Mouse (Mus musculus): ENCODE results near the gene Mndal. TPM values are rescaled to one million over a fixed set of nuclear protein-coding genes. Genes with fewer than 3 reads are reported as not detected.
"Not testable (repeated sequence)": the region's sequence is repeated elsewhere in the genome, so short reads cannot be mapped to it uniquely, and the experiment has no call there.

The Mndal gene
- polyA plus RNA-seq, 1 experiment from 2014 or later = 15.9 TPM

GRCm38 (mm10) chr1:173911808-173912464 lies 30.4 kb downstream of the Mndal start:
- no peak for ATAC-seq (replicated peaks; ENCODE audit: low FRiP score, low read depth)
- DNase-seq (ENCODE audit: low spot score) = no peak

GRCm38 (mm10) chr1:173908390-173908789 lies 33.9 kb downstream of the Mndal start:
- not testable (repeated sequence) for H3K27ac ChIP-seq; H3K9ac ChIP-seq (ENCODE audit: low read depth, low read length); H3K4me3 ChIP-seq (replicated peaks; ENCODE audit: low read depth, low read length); DNase-seq (ENCODE audit: low spot score); H3K27me3 ChIP-seq (ENCODE audit: insufficient read depth, low read length); H3K4me2 ChIP-seq (ENCODE audit: low read length); ATAC-seq (replicated peaks; ENCODE audit: low FRiP score, low read depth); H3K36me3 ChIP-seq (ENCODE audit: insufficient read depth, low read length); H3K9me3 ChIP-seq (replicated peaks; ENCODE audit: low read length); H3K4me1 ChIP-seq (replicated peaks; ENCODE audit: insufficient read depth, low read length)

More at GRCm38 (mm10) chr1:173911808-173912464, 30.4 kb downstream of the Mndal start:
- WGBS = 85% methylated on average over 2 of the region's 2 CpGs
- H3K9ac ChIP-seq (ENCODE audit: low read depth, low read length) = no peak overlapping the region
- H3K9me3 ChIP-seq (replicated peaks; ENCODE audit: low read length) = no peaks in the 10 kb centered on the region
- no peak overlapping the region for H3K27ac ChIP-seq
- no peaks in the 10 kb centered on the region for H3K4me1 ChIP-seq (replicated peaks; ENCODE audit: insufficient read depth, low read length)
- H3K36me3 ChIP-seq (ENCODE audit: insufficient read depth, low read length) = no peaks in the 10 kb centered on the region
- H3K27me3 ChIP-seq (ENCODE audit: insufficient read depth, low read length) = no peaks in the 10 kb centered on the region
- H3K4me3 ChIP-seq (replicated peaks; ENCODE audit: low read depth, low read length) = no peak overlapping the region
- H3K4me2 ChIP-seq (ENCODE audit: low read length) = no peak overlapping the region
- TF ChIP-seq CTCF (IDR thresholded peaks at IDR 0.05; ENCODE audit: low read depth) = no peak

GRCm38 (mm10) chr1:173905885-173906284 lies 36.4 kb downstream of the Mndal start:
- H3K9me3 ChIP-seq (replicated peaks; ENCODE audit: low read length); H3K9ac ChIP-seq (ENCODE audit: low read depth, low read length); H3K27me3 ChIP-seq (ENCODE audit: insufficient read depth, low read length); ATAC-seq (replicated peaks; ENCODE audit: low FRiP score, low read depth); H3K4me1 ChIP-seq (replicated peaks; ENCODE audit: insufficient read depth, low read length); H3K4me2 ChIP-seq (ENCODE audit: low read length); H3K4me3 ChIP-seq (replicated peaks; ENCODE audit: low read depth, low read length); H3K36me3 ChIP-seq (ENCODE audit: insufficient read depth, low read length); H3K27ac ChIP-seq; DNase-seq (ENCODE audit: low spot score): not testable (repeated sequence)
- WGBS = 89% methylated on average over 3 of the region's 4 CpGs

GRCm38 (mm10) chr1:173889741-173890140 lies 52.5 kb downstream of the Mndal start:
- H3K9me3 ChIP-seq (replicated peaks; ENCODE audit: low read length); H3K36me3 ChIP-seq (ENCODE audit: insufficient read depth, low read length); H3K27ac ChIP-seq; H3K9ac ChIP-seq (ENCODE audit: low read depth, low read length); H3K4me1 ChIP-seq (replicated peaks; ENCODE audit: insufficient read depth, low read length); H3K4me3 ChIP-seq (replicated peaks; ENCODE audit: low read depth, low read length); DNase-seq (ENCODE audit: low spot score); H3K4me2 ChIP-seq (ENCODE audit: low read length); ATAC-seq (replicated peaks; ENCODE audit: low FRiP score, low read depth); H3K27me3 ChIP-seq (ENCODE audit: insufficient read depth, low read length): not testable (repeated sequence)

GRCm38 (mm10) chr1:173887026-173887787 lies 55.1 kb downstream of the Mndal start:
- not testable (repeated sequence) for H3K27ac ChIP-seq; H3K9ac ChIP-seq (ENCODE audit: low read depth, low read length); H3K27me3 ChIP-seq (ENCODE audit: insufficient read depth, low read length); ATAC-seq (replicated peaks; ENCODE audit: low FRiP score, low read depth); H3K4me1 ChIP-seq (replicated peaks; ENCODE audit: insufficient read depth, low read length); H3K36me3 ChIP-seq (ENCODE audit: insufficient read depth, low read length); H3K4me2 ChIP-seq (ENCODE audit: low read length); H3K9me3 ChIP-seq (replicated peaks; ENCODE audit: low read length); H3K4me3 ChIP-seq (replicated peaks; ENCODE audit: low read depth, low read length); DNase-seq (ENCODE audit: low spot score)
- WGBS = no CpG with 5 or more reads among the region's 2 CpGs

DNA sequence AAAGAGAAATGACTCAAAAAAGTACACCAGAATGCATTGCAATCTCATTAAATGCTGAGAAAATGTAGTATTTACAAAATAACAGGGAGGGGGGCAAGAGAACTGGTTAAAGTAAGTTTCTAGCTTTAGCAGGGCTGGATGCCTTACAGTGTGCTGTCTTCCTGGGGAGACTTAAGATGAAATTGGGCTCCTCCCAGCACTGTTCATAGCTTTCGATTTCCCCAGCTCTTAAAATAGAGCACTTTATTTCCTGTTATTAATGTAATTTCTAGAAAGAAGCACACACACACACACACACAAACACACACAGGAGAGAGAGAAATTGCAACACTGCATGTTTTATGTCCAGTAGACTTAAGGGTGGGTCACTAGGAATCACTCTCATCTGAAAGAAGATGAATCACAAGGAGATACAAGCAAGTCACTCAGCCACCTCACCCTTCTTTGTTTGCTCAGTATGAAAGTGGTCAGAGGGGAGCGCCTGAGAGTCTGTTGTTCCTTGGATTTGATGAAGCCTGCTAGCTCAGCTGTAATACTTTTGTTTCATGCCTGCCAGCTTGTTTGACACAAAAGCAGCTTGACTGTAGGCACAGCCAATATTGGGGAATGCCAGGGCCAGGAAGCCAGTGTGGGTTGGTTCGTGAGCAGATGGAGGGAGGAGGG lies 62.2 kb downstream of the Mndal start:
- H3K36me3 ChIP-seq (ENCODE audit: insufficient read depth, low read length); H3K4me1 ChIP-seq (replicated peaks; ENCODE audit: insufficient read depth, low read length); H3K9me3 ChIP-seq (replicated peaks; ENCODE audit: low read length); H3K4me2 ChIP-seq (ENCODE audit: low read length); DNase-seq (ENCODE audit: low spot score); H3K27ac ChIP-seq; H3K27me3 ChIP-seq (ENCODE audit: insufficient read depth, low read length); H3K9ac ChIP-seq (ENCODE audit: low read depth, low read length); H3K4me3 ChIP-seq (replicated peaks; ENCODE audit: low read depth, low read length); ATAC-seq (replicated peaks; ENCODE audit: low FRiP score, low read depth): not testable (repeated sequence)
- WGBS = 64% methylated on average over 3 of the region's 3 CpGs

- H3K9me3 ChIP-seq (replicated peaks; ENCODE audit: low read length); H3K27ac ChIP-seq; DNase-seq (ENCODE audit: low spot score); H3K4me1 ChIP-seq (replicated peaks; ENCODE audit: insufficient read depth, low read length); H3K36me3 ChIP-seq (ENCODE audit: insufficient read depth, low read length); H3K27me3 ChIP-seq (ENCODE audit: insufficient read depth, low read length); ATAC-seq (replicated peaks; ENCODE audit: low FRiP score, low read depth); H3K9ac ChIP-seq (ENCODE audit: low read depth, low read length): not testable (repeated sequence)
- peak overlapping the region; percentile 21; the same call in 1 of the 2 replicates for H3K4me2 ChIP-seq (ENCODE audit: low read length)
- 0 out of 2 replicates have a peak overlapping the region, but pooled peaks have one; percentile 20 for H3K4me3 ChIP-seq (replicated peaks; ENCODE audit: low read depth, low read length)
- WGBS = 66% methylated on average over 5 of the region's 5 CpGs
Observed at GRCm38 (mm10) chr1:173879225-173879987, 62.9 kb downstream of the Mndal start.

DNA sequence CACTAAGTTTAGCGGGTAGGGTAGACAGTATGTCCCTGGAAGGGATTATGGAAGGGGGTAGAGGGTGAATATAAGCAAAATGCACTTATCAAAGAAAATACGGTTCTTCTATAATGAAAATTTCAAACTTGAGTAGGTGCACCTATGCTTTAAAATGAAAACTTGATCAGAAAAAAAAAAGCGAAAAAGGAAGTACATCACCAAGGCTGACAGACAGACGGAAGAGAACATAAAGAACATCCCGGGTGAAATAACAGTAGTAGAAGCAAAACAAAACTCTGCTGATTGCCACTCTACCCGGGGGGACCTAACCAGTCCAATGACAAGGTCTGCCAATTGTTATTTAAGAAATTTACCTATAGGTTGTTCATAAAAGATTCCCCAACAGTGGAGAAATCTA lies 64.0 kb downstream of the Mndal start:
- 85% methylated on average over 6 of the region's 6 CpGs for WGBS
- H3K27ac ChIP-seq = not testable (repeated sequence)

DNA sequence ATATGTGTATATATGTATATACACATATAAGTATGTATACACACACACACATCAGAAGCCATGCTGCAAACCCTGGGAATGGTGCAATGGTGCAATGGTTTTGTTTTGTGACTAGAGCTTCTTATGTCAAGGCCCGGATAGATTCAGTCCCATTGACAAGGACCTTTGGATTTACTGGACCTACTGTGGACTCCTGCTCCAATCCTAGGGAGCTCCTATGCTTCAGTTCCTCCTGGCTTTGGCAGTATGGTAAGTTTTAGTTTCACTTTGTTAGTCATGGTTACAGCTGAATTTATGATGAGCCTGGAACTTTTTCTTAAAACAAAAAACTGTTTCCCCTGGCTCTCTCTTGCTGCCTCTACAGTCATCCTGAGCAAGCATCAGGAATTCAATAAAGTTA lies 65.2 kb downstream of the Mndal start:
- H3K27me3 ChIP-seq (ENCODE audit: insufficient read depth, low read length); H3K9ac ChIP-seq (ENCODE audit: low read depth, low read length); H3K27ac ChIP-seq; H3K36me3 ChIP-seq (ENCODE audit: insufficient read depth, low read length); DNase-seq (ENCODE audit: low spot score); H3K4me2 ChIP-seq (ENCODE audit: low read length); H3K4me1 ChIP-seq (replicated peaks; ENCODE audit: insufficient read depth, low read length); H3K9me3 ChIP-seq (replicated peaks; ENCODE audit: low read length); ATAC-seq (replicated peaks; ENCODE audit: low FRiP score, low read depth); H3K4me3 ChIP-seq (replicated peaks; ENCODE audit: low read depth, low read length): not testable (repeated sequence)
- WGBS = 84% methylated on average over 1 of the region's 1 CpGs

More for the DNA sequence above, 64.0 kb downstream of the Mndal start:
- H3K36me3 ChIP-seq (ENCODE audit: insufficient read depth, low read length); H3K4me2 ChIP-seq (ENCODE audit: low read length); H3K27me3 ChIP-seq (ENCODE audit: insufficient read depth, low read length); H3K9ac ChIP-seq (ENCODE audit: low read depth, low read length); H3K4me1 ChIP-seq (replicated peaks; ENCODE audit: insufficient read depth, low read length); H3K4me3 ChIP-seq (replicated peaks; ENCODE audit: low read depth, low read length); DNase-seq (ENCODE audit: low spot score); H3K9me3 ChIP-seq (replicated peaks; ENCODE audit: low read length); ATAC-seq (replicated peaks; ENCODE audit: low FRiP score, low read depth): not testable (repeated sequence)
